Comparison of ENCODE assay signal across 8 mouse cellular contexts in the genomic region with DNA sequence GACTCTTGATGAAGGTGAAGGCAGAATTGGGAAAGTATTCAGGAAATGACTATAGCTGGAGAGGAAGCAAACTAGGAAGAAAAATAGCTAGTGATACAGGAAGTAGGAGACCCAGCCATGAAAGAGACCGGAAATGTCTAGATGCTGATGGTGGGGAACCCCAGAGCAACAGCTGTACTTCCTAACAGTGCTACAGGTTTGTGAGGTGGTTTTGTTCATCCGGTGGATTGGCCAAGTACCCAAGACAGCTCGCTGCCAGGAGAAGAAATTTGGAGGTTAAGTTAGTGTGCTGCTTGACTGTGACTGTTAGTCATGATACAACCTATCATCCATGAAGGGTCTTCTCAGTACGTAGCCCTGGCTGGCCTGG.
DNase-seq lines count a peak whose midpoint lies in the region; ATAC-seq lines count a peak whose summit lies in the region.

No protein-coding gene starts in this region.

- peaks cover 35% of the 10 kb centered on the region for H3K4me1 ChIP-seq in heart, embryonic 13.5 days
- H3K4me1 ChIP-seq in midbrain, embryonic 14.5 days (ENCODE audit: control insufficient read depth, insufficient read depth, low read length), result no peaks in the 10 kb centered on the region

- intact Hi-C loops in heart, postnatal 36 days (cut with DNase I), result loop anchor here (2.0 kb wide), 1 partner anchor 31 kb away; no protein-coding TSS in a partner anchor

- peaks cover 19% of the 10 kb centered on the region for H3K36me3 ChIP-seq in heart, embryonic 13.5 days
- H3K36me3 ChIP-seq in midbrain, embryonic 14.5 days (ENCODE audit: control insufficient read depth, insufficient read depth, low read length), result no peaks in the 10 kb centered on the region

- H3K9ac ChIP-seq in heart, embryonic 13.5 days, result peak overlapping the region; percentile 61
- H3K9ac ChIP-seq in midbrain, embryonic 14.5 days (replicated peaks; ENCODE audit: low read length), result no peak overlapping the region

- H3K9me3 ChIP-seq in heart, embryonic 13.5 days, result no peaks in the 10 kb centered on the region
- no peaks in the 10 kb centered on the region for H3K9me3 ChIP-seq in midbrain, embryonic 14.5 days (ENCODE audit: control insufficient read depth, low read length)

- no peak for DNase-seq in heart, postnatal 36 days
- DNase-seq in spleen, adult 18-20 months, result peak; percentile 30 to 35
- DNase-seq in spleen, postnatal 4 days (ENCODE audit: low spot score in 2 of 2), result no peak
- peak; percentile 63 for DNase-seq in thymus, postnatal 4 days
- DNase-seq in midbrain, embryonic 14.5 days, result no peak
- DNase-seq in frontal cortex, postnatal 25 days (ENCODE audit: low spot score in 2 of 2), result no peak

- 65% methylated on average over 4 of the region's 4 CpGs for WGBS in heart, embryonic 13.5 days
- WGBS in midbrain, embryonic 14.5 days, result 93% methylated on average over 4 of the region's 4 CpGs

- no peak; the same call in 1 of the 2 replicates for ATAC-seq in heart, embryonic 13.5 days (ENCODE audit: extremely low read depth, insufficient number of reproducible peaks, low FRiP score, low TSS enrichment)
- ATAC-seq in megakaryocyte, adult 5-6 weeks (ENCODE audit: poor library complexity, severe bottlenecking), result peak; percentile 56
- no peak for ATAC-seq in midbrain, embryonic 14.5 days (ENCODE audit: low FRiP score, low TSS enrichment)

- peak overlapping the region; percentile 35 for H3K4me2 ChIP-seq in heart, embryonic 13.5 days
- no peak overlapping the region for H3K4me2 ChIP-seq in midbrain, embryonic 14.5 days (ENCODE audit: low read length)

- no peak overlapping the region for H3K4me3 ChIP-seq in heart, embryonic 13.5 days
- no peak overlapping the region for H3K4me3 ChIP-seq in midbrain, embryonic 14.5 days (replicated peaks; ENCODE audit: low read depth, low read length)

- peak overlapping the region; percentile 93 for H3K27ac ChIP-seq in heart, embryonic 13.5 days (replicated peaks)
- no peak overlapping the region for H3K27ac ChIP-seq in midbrain, embryonic 14.5 days (replicated peaks; ENCODE audit: low read depth, low read length)

- no peaks in the 10 kb centered on the region for H3K27me3 ChIP-seq in heart, embryonic 13.5 days (replicated peaks)
- no peaks in the 10 kb centered on the region for H3K27me3 ChIP-seq in midbrain, embryonic 14.5 days (ENCODE audit: control insufficient read depth, insufficient read depth, low read length)

Comparison
In these comparisons a context has a peak if more than half of its experiments do, and no peak if none do; other contexts are left out.
1. DNase-seq: peak in spleen, adult 18-20 months (2 of 2) and thymus, postnatal 4 days (single experiment); none in heart, postnatal 36 days (0 of 2), spleen, postnatal 4 days (0 of 2), midbrain, embryonic 14.5 days (single experiment) and frontal cortex, postnatal 25 days (0 of 2).